Mouse (Mus musculus) gastrocnemius, adult 2 months (tissue): Measurements from ENCODE around the gene Rad51d. TPM values are rescaled to one million over a fixed set of nuclear protein-coding genes. Genes with fewer than 3 reads are reported as not detected.

Experiments used
- DNase-seq: peaks from one replicate; pipeline ENCODE4 v3.0.0; 2022
- H3K27ac ChIP-seq: fragments of 200-600 bp; 2 replicates; pipeline ENCODE4 v1.8.1; 2022; ENCODE audit warnings: mild to moderate bottlenecking
- H3K4me3 ChIP-seq: fragments of 200-600 bp; 2 replicates; pipeline ENCODE4 v1.8.1; 2022; ENCODE audit warnings: mild to moderate bottlenecking, moderate library complexity
- CTCF ChIP-seq: fragments of 200-600 bp; IDR thresholded peaks from 2 replicates; pipeline ENCODE4 v1.8.1; 2022; ENCODE audit warnings: antibody characterized with exemption, mild to moderate bottlenecking, moderate library complexity
- intact Hi-C: fragments of 180-260 bp; cut with DNase I; formaldehyde crosslinking; loops from one replicate; pipeline ENCODE4 v1.15.1; 2025
- total RNA-seq, 2 experiments: library from RNA; stranded (reverse); gene quantifications; 2 replicates each; pipeline ENCODE4 v1.2.3; 2021

Gene Rad51d
- total RNA-seq, 2 experiments from 2014 or later = 2.7 to 3.6 TPM

GRCm38 (mm10) chr11:82826818-82827217, 63.6 kb downstream of the Rad51d start:
- TF ChIP-seq CTCF = no peak
- intact Hi-C loops = no loop called here
- H3K4me3 ChIP-seq = no peak overlapping the region
- H3K27ac ChIP-seq = no peak overlapping the region
- no peak for DNase-seq

Other genes starting within 250 kb of the Rad51d start
- gene Cct6b, start 126.3 kb downstream of the Rad51d start, total RNA-seq = under 1 TPM; 0.18 to 0.20 TPM
- 10 to 100 TPM; 15.9 to 16.8 TPM for gene Zfp830, start 126.3 kb downstream of the Rad51d start, total RNA-seq
- gene Lig3, start 109.5 kb downstream of the Rad51d start, total RNA-seq = 10 to 100 TPM; 21.4 to 22.7 TPM
- gene Rffl, start 19.4 kb downstream of the Rad51d start, total RNA-seq = 10 to 100 TPM in 1 of 2 experiments, 1 to 10 TPM in 1; 6.5 to 10.1 TPM
- not detected for gene Fndc8, start 1.5 kb upstream of the Rad51d start, total RNA-seq
- gene Nle1, start 17.8 kb upstream of the Rad51d start, total RNA-seq = 10 to 100 TPM; 11.4 to 15.1 TPM
- 100 to 1,000 TPM; 169 to 206 TPM for gene Unc45b, start 19.9 kb upstream of the Rad51d start, total RNA-seq
- gene Slfn5, start 60.7 kb upstream of the Rad51d start, total RNA-seq = 10 to 100 TPM; 12.2 to 24.1 TPM
- under 1 TPM; 0.13 to 0.28 TPM for gene Slfn9, start 101.2 kb upstream of the Rad51d start, total RNA-seq
- gene Slfn8, start 130.2 kb upstream of the Rad51d start, total RNA-seq = under 1 TPM; 0.08 to 0.13 TPM
- 1 to 10 TPM in 1 of 2 experiments, under 1 TPM in 1; 0.48 to 1.1 TPM for gene Slfn2, start 174.5 kb upstream of the Rad51d start, total RNA-seq
- not detected for gene Slfn1, start 226.2 kb upstream of the Rad51d start, total RNA-seq